Mouse (Mus musculus) ES-Bruce4 (cell line): Measurements from ENCODE around the gene Ttll1.
A peak's percentile ranks its signal among the peaks of the same experiment; 100 is the strongest.

Experiments used
- CTCF ChIP-seq: IDR thresholded peaks from one replicate; pipeline ENCODE4 v1.8.1; 2011; ENCODE audit warnings: low read depth, low read length
- POLR2A ChIP-seq: IDR thresholded peaks from one replicate; pipeline ENCODE4 v1.8.1; 2011; ENCODE audit warnings: low read length; ENCODE audit not compliant: insufficient read depth

GRCm38 (mm10) chr15:83500352-83500751 lies 10.3 kb downstream of the Ttll1 start:
- TF ChIP-seq CTCF: peak; percentile 79
- no peak for TF ChIP-seq POLR2A
